Mouse (Mus musculus) central nervous system, embryonic 14 days (tissue): ENCODE data around the gene Frmpd3. TPM values are rescaled to one million over a fixed set of nuclear protein-coding genes. Genes with fewer than 3 reads are reported as not detected.

ENCODE experiments used
- polyA plus RNA-seq: library from polyadenylated mRNA; depleted of rRNA; stranded (reverse); fragments of >200 nt; gene quantifications from 2 replicates; pipeline ENCODE4 v1.2.3, GENCODE M21; 2012; rRNA removed

Gene Frmpd3
- 6.9 and 9.1 TPM in 2 replicates for polyA plus RNA-seq

GRCm38 (mm10) chrX:140341656-140342392, at the start of gene Frmpd3:
Gene Frmpd3, plus strand, starts transcription at chrX:140342263.

DNA sequence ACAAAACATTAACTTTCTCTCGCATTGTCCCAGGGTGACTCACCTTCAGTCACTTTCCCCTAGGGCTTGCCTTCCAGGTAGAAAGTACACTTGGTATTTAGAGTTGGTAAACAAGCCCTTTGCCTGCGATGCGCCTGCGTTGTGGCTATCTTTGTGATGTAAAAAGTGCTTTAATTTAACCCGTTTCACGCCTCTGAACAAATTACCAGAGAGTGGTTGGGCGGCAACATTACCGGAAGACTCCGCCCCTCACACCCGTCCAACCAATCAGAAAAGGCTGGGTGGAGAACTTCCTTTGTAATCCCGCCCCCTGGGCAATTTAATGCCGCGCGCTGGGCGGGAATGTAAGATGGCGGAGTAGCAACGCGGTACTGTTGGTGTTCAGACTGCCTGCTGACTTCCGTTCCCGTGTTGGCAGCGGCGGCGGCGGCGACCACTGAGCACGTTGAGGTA, 114.2 kb downstream of the Frmpd3 start, which contains the start of gene Prps1:
TSS of gene Prps1 (plus strand) at position 335 of the 453 bp plus-strand sequence.

Other genes starting within 250 kb of the Frmpd3 start
- gene Prps1, start 114.3 kb downstream of the Frmpd3 start, polyA plus RNA-seq = 32.2 and 36.8 TPM in 2 replicates